ENCODE assay signal across 18 mouse cellular contexts in the genomic region with DNA sequence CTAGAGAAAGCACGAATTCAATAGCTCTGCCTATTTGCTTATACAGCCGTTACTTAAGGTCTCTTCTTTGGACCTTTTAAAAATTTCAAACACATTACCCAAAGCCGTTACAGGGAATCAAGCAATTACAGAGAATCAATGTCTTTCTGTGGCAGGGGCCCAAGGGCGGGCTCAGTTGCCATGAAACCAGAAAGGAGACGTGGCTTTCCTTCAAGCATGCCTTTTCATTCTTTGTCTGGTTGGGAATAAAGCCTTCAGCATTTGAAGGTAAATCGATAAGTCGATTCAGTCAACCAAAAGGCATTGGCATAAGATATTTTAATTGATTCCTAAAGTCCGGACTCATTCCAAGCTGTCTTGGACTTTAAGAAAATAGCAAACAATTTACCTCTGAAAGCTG.
DNase-seq lines count a peak whose midpoint lies in the region; ATAC-seq and TF ChIP-seq lines count a peak whose summit lies in the region.
"Had no signal": no experiment of that assay in that cellular context is flagged by ENCODE, and none has a peak within 500 bp of the region (broad histone marks: within the 10 kb centered on the region; RNA-seq: fewer than 3 reads in every experiment).

No protein-coding gene starts in this region.

- TF ChIP-seq EP300 in lung, postnatal 0 days (IDR thresholded peaks at IDR 0.05): no peak

- no peak for TF ChIP-seq CTCF in lung, postnatal 0 days (IDR thresholded peaks at IDR 0.05)

- H3K9ac ChIP-seq in forebrain, embryonic 11.5 days (ENCODE audit: low read length): no peak overlapping the region
- H3K9ac ChIP-seq in forebrain, embryonic 15.5 days (replicated peaks): no peak overlapping the region; the same call in 1 of the 2 replicates
- no peak overlapping the region for H3K9ac ChIP-seq in hindbrain, embryonic 13.5 days
- H3K9ac ChIP-seq in neural tube, embryonic 12.5 days: no peak overlapping the region
- H3K9ac ChIP-seq in lung, postnatal 0 days (replicated peaks; ENCODE audit: low read depth): no peak overlapping the region
- H3K9ac ChIP-seq: embryonic facial prominence, embryonic 13.5 days; liver, embryonic 12.5 days; lung, embryonic 14.5 days had no signal

- no peaks in the 10 kb centered on the region for H3K9me3 ChIP-seq in forebrain, embryonic 11.5 days (ENCODE audit: control insufficient read depth, low read length)
- H3K9me3 ChIP-seq in forebrain, embryonic 15.5 days: no peaks in the 10 kb centered on the region
- no peaks in the 10 kb centered on the region for H3K9me3 ChIP-seq in hindbrain, embryonic 13.5 days
- H3K9me3 ChIP-seq in neural tube, embryonic 12.5 days: no peaks in the 10 kb centered on the region
- no peaks in the 10 kb centered on the region for H3K9me3 ChIP-seq in lung, postnatal 0 days (ENCODE audit: low read length)
- H3K9me3 ChIP-seq: embryonic facial prominence, embryonic 13.5 days; liver, embryonic 12.5 days had no signal

- ATAC-seq in forebrain, embryonic 11.5 days (replicated peaks; ENCODE audit: low FRiP score): peak; percentile 47; the same call in 1 of the 2 replicates
- no peak; the same call in 1 of the 2 replicates for ATAC-seq in forebrain, embryonic 15.5 days (replicated peaks)
- ATAC-seq in hindbrain, embryonic 13.5 days (ENCODE audit: low FRiP score): no peak
- 0 out of 2 replicates have a peak, but pooled peaks have one; percentile 46 for ATAC-seq in neural tube, embryonic 12.5 days (ENCODE audit: low FRiP score, low read depth)
- no peak for ATAC-seq in lung, postnatal 0 days
- ATAC-seq: liver, embryonic 12.5 days had no signal

- H3K4me1 ChIP-seq in forebrain, embryonic 11.5 days (replicated peaks; ENCODE audit: control insufficient read depth, insufficient read depth, low read length): peaks cover 5% of the 10 kb centered on the region; the same call in 1 of the 2 replicates
- peaks cover 23% of the 10 kb centered on the region for H3K4me1 ChIP-seq in forebrain, embryonic 15.5 days
- peaks cover 63% of the 10 kb centered on the region for H3K4me1 ChIP-seq in hindbrain, embryonic 13.5 days (replicated peaks)
- peaks cover 12% of the 10 kb centered on the region; the same call in 1 of the 2 replicates for H3K4me1 ChIP-seq in neural tube, embryonic 12.5 days
- H3K4me1 ChIP-seq in lung, postnatal 0 days (ENCODE audit: insufficient read depth, low read depth, low read length): no peaks in the 10 kb centered on the region
- H3K4me1 ChIP-seq: embryonic facial prominence, embryonic 13.5 days; liver, embryonic 12.5 days had no signal

- H3K27ac ChIP-seq in forebrain, embryonic 11.5 days (ENCODE audit: low read depth, low read length): 0 out of 2 replicates have a peak overlapping the region, but pooled peaks have one; percentile 18
- H3K27ac ChIP-seq in forebrain, embryonic 15.5 days (replicated peaks): no peak overlapping the region
- peak overlapping the region; percentile 45; the same call in 1 of the 2 replicates for H3K27ac ChIP-seq in hindbrain, embryonic 13.5 days
- H3K27ac ChIP-seq in neural tube, embryonic 12.5 days: no peak overlapping the region
- H3K27ac ChIP-seq in lung, postnatal 0 days (ENCODE audit: low read length): no peak overlapping the region
- H3K27ac ChIP-seq: embryonic facial prominence, embryonic 13.5 days; gastrocnemius, adult 2 months; liver, embryonic 12.5 days; macrophage had no signal

- no peak overlapping the region for H3K4me2 ChIP-seq in forebrain, embryonic 11.5 days (ENCODE audit: low read depth, low read length, severe bottlenecking)
- no peak overlapping the region for H3K4me2 ChIP-seq in forebrain, embryonic 15.5 days (replicated peaks)
- H3K4me2 ChIP-seq in hindbrain, embryonic 13.5 days: no peak overlapping the region
- H3K4me2 ChIP-seq in neural tube, embryonic 12.5 days (replicated peaks): no peak overlapping the region
- H3K4me2 ChIP-seq in lung, postnatal 0 days (replicated peaks; ENCODE audit: low read depth, low read length): no peak overlapping the region
- H3K4me2 ChIP-seq: embryonic facial prominence, embryonic 13.5 days; liver, embryonic 12.5 days; lung, embryonic 14.5 days had no signal

- 17% methylated on average over 8 of the region's 8 CpGs for whole genome bisulfite sequencing in forebrain, embryonic 11.5 days
- 7% methylated on average over 8 of the region's 8 CpGs for WGBS in forebrain, embryonic 15.5 days
- WGBS in hindbrain, embryonic 13.5 days: 23% methylated on average over 8 of the region's 8 CpGs
- WGBS in neural tube, embryonic 12.5 days: 35% methylated on average over 8 of the region's 8 CpGs
- WGBS in lung, postnatal 0 days: 80% methylated on average over 8 of the region's 8 CpGs

- no peaks in the 10 kb centered on the region for H3K36me3 ChIP-seq in forebrain, embryonic 11.5 days (ENCODE audit: control insufficient read depth, insufficient read depth, low read length)
- H3K36me3 ChIP-seq in forebrain, embryonic 15.5 days: no peaks in the 10 kb centered on the region
- no peaks in the 10 kb centered on the region for H3K36me3 ChIP-seq in hindbrain, embryonic 13.5 days
- no peaks in the 10 kb centered on the region for H3K36me3 ChIP-seq in neural tube, embryonic 12.5 days
- H3K36me3 ChIP-seq in lung, postnatal 0 days (ENCODE audit: insufficient read depth, low read length): no peaks in the 10 kb centered on the region
- H3K36me3 ChIP-seq: embryonic facial prominence, embryonic 13.5 days; liver, embryonic 12.5 days had no signal

- DNase-seq in forebrain, embryonic 11.5 days (ENCODE audit: low spot score): peak; percentile 57
- peak; percentile 60 for DNase-seq in embryo, embryonic 10.5 days (ENCODE audit: low spot score)
- no peak for DNase-seq in lung, postnatal 0 days (ENCODE audit: low spot score)
- no peak for DNase-seq in kidney, postnatal 25 days
- no peak for DNase-seq in spleen, postnatal 36 days (ENCODE audit: low spot score in 2 of 2)
- DNase-seq: adrenal gland, postnatal 10 days; cerebellum, adult 11-12 months; cerebellum, postnatal 36 days; gastrocnemius, adult 2 months; kidney, adult 2 months; kidney, postnatal 4 days; lung, embryonic 14.5 days had no signal

- no peak overlapping the region for H3K4me3 ChIP-seq in forebrain, embryonic 11.5 days (ENCODE audit: low read depth, low read length)
- H3K4me3 ChIP-seq in forebrain, embryonic 15.5 days: no peak overlapping the region
- no peak overlapping the region for H3K4me3 ChIP-seq in hindbrain, embryonic 13.5 days
- H3K4me3 ChIP-seq in neural tube, embryonic 12.5 days: no peak overlapping the region
- no peak overlapping the region for H3K4me3 ChIP-seq in lung, postnatal 0 days (ENCODE audit: low read depth, low read length)
- H3K4me3 ChIP-seq: embryonic facial prominence, embryonic 13.5 days; gastrocnemius, adult 2 months; liver, embryonic 12.5 days had no signal

- H3K27me3 ChIP-seq in forebrain, embryonic 11.5 days (ENCODE audit: control insufficient read depth, insufficient read depth, low read length): no peaks in the 10 kb centered on the region
- H3K27me3 ChIP-seq in forebrain, embryonic 15.5 days: no peaks in the 10 kb centered on the region
- no peaks in the 10 kb centered on the region for H3K27me3 ChIP-seq in hindbrain, embryonic 13.5 days
- no peaks in the 10 kb centered on the region for H3K27me3 ChIP-seq in neural tube, embryonic 12.5 days (replicated peaks)
- no peaks in the 10 kb centered on the region for H3K27me3 ChIP-seq in lung, postnatal 0 days (replicated peaks; ENCODE audit: insufficient read depth, low read length)
- H3K27me3 ChIP-seq: embryonic facial prominence, embryonic 13.5 days; liver, embryonic 12.5 days had no signal

Comparison
In these comparisons a context has a peak if more than half of its experiments do, and no peak if none do; other contexts are left out.
1. ATAC-seq: peak in forebrain, embryonic 11.5 days (single experiment) and neural tube, embryonic 12.5 days (single experiment); none in forebrain, embryonic 15.5 days (single experiment), hindbrain, embryonic 13.5 days (single experiment) and lung, postnatal 0 days (single experiment).
2. H3K27ac ChIP-seq: peak in forebrain, embryonic 11.5 days (single experiment) and hindbrain, embryonic 13.5 days (single experiment); none in forebrain, embryonic 15.5 days (single experiment), neural tube, embryonic 12.5 days (single experiment) and lung, postnatal 0 days (single experiment).
3. DNase-seq: peak in forebrain, embryonic 11.5 days (single experiment) and embryo, embryonic 10.5 days (single experiment); none in lung, postnatal 0 days (single experiment), kidney, postnatal 25 days (0 of 2) and spleen, postnatal 36 days (0 of 2).